Mouse (Mus musculus): ENCODE measurements around the gene 5330417C22Rik. TPM values are rescaled to one million over a fixed set of nuclear protein-coding genes. Genes with fewer than 3 reads are reported as not detected.
A peak's percentile ranks its signal among the peaks of the same experiment; 100 is the strongest.

Gene 5330417C22Rik
- polyA plus RNA-seq, 1 experiment from 2014 or later: 2.3 TPM

DNA sequence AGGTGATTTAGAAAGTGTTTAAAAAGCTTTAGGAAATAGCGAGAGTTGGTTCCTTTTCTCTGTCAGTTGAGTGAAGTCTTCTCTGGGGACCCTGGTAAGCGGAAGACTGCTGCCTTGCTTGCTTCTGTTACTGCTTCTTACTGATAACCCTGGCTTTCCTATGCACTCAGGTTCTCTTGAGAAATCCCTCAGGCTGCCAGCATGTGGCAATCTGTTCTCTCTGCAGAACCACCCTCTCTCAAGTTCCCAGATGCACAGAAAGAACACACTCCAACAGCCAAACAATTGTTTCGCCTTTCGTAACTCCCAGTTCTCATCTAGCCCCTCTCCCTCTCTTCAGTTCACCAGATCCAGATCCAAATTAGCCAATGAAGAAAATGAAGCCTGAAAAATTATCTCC lies 21.6 kb upstream of the 5330417C22Rik start:
- 93% methylated on average over 4 of the region's 4 CpGs for WGBS
- H3K27ac ChIP-seq: no peak overlapping the region
- peaks cover 39% of the 10 kb centered on the region for H3K36me3 ChIP-seq
- H3K9me3 ChIP-seq: no peaks in the 10 kb centered on the region
- peaks cover 24% of the 10 kb centered on the region for H3K4me1 ChIP-seq (replicated peaks)
- no peak overlapping the region for H3K4me3 ChIP-seq
- no peaks in the 10 kb centered on the region for H3K27me3 ChIP-seq (ENCODE audit: insufficient read depth, poor library complexity, severe bottlenecking)
- no peak for DNase-seq (ENCODE audit: low spot score)

- H3K27me3 ChIP-seq (ENCODE audit: insufficient read depth, poor library complexity, severe bottlenecking): no peaks in the 10 kb centered on the region
- H3K36me3 ChIP-seq: peaks cover 32% of the 10 kb centered on the region
- H3K4me3 ChIP-seq: peak overlapping the region; percentile 94
- H3K27ac ChIP-seq: peak overlapping the region; percentile 97
- 18% methylated on average over 22 of the region's 22 CpGs for WGBS
- no peaks in the 10 kb centered on the region for H3K9me3 ChIP-seq
- DNase-seq (ENCODE audit: low spot score): peak; percentile 90
- peaks cover 6% of the 10 kb centered on the region for H3K4me1 ChIP-seq (replicated peaks)
Observed at GRCm38 (mm10) chr3:108554587-108555312, 18.4 kb upstream of the 5330417C22Rik start.

DNA sequence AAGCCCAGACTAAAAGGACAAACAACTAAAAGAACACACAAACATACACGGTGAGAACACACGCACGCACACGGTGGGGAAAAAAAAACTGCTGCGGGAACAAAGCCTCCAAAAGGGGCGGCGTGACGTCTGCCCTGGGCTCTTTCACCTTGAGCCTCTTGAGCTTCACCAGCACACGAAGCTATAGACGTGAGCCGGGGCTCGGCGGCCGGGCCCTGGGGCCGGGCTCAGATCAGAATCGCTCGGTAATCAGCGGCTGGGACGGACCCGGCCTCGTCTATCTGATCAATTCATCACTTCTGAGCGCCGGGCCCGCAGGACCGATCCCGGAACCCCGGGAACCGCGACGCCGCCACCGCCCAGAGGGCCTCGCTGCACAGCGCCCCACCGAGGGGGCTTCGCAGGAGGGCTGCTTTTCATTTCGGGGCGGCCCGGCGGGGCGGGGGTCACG lies 17.8 kb upstream of the 5330417C22Rik start:
- peak overlapping the region; percentile 97 for H3K27ac ChIP-seq
- under 1% methylated on average over 42 of the region's 42 CpGs for WGBS
- no peak for DNase-seq (ENCODE audit: low spot score)

DNA sequence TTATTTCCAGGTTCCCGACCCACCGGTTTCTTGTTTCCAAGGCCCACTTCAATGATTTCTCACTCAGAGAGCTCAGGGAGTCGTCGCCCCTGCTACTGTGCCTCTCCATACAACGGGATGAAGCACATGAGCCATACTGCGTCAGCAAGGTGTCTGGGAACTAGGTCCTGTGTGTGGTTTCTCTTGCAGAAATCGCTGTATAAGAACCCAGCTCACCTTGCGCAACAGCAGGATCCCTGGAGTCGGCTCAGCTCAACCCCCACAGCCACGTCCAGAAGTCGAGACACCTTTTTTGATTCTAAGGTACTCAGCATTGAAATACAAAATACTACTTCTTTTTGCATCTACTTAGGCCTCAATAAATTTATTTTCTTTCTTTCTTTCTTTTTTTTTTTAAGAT lies 6.0 kb upstream of the 5330417C22Rik start:
- no peak for DNase-seq (ENCODE audit: low spot score)
- WGBS: 84% methylated on average over 11 of the region's 11 CpGs

More for the DNA sequence above, 17.8 kb upstream of the 5330417C22Rik start:
- peak overlapping the region; percentile 94 for H3K4me3 ChIP-seq
- peaks cover 25% of the 10 kb centered on the region for H3K36me3 ChIP-seq
- H3K4me1 ChIP-seq (replicated peaks): peaks cover 6% of the 10 kb centered on the region
- no peaks in the 10 kb centered on the region for H3K9me3 ChIP-seq
- no peaks in the 10 kb centered on the region for H3K27me3 ChIP-seq (ENCODE audit: insufficient read depth, poor library complexity, severe bottlenecking)

GRCm38 (mm10) chr3:108537303-108537702 lies 967 bp upstream of the 5330417C22Rik start:
- WGBS: 4% methylated on average over 17 of the region's 17 CpGs
- H3K9me3 ChIP-seq: no peaks in the 10 kb centered on the region

More for the DNA sequence above, 6.0 kb upstream of the 5330417C22Rik start:
- Histone ChIP-seq H3K36me3 (no peaks in the 10 kb centered on the region), H3K27ac (no peak overlapping the region), H3K4me3 (no peak overlapping the region), H3K27me3 (ENCODE audit: insufficient read depth, poor library complexity, severe bottlenecking) (0 out of 2 replicates have a peak, but pooled peaks cover 6% of the 10 kb centered on the region), H3K9me3 (peaks cover 5% of the 10 kb centered on the region; the same call in 1 of the 2 replicates), H3K4me1 (replicated peaks) (peaks cover 4% of the 10 kb centered on the region)

DNA sequence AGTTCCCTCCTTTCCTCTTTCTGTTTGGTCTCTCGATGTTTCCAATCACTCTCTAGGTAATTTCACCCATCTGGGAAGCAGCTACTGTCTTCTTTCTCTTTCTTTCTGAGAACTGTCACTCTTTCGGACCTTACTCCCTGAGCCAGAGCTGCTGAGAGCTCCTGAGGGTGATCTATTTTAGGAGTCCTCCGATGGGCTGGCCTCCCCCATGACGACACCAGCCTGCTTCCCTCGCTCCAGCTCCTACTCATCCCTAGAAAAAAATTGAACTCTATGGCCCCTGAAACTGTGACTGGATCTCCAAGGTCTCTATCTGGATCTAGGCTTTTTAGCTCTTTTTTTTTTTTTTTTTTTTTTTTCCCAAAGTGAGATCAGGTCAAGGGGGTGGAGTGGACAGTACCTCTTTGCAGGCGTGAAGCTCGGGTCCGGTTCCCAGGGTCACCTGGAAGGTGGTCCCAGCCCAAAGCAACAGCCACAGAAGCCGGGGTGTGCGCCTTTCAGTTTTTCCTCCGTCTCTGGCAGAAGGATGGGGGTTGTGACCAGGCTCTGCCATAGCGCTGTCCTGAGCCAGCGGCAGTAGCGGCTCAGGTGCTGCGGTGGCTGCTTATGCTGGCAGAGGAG lies 330 bp downstream of the 5330417C22Rik start:
- Histone ChIP-seq H3K27ac (no peak overlapping the region), H3K9me3 (no peaks in the 10 kb centered on the region), H3K4me1 (replicated peaks) (peaks cover 19% of the 10 kb centered on the region), H3K4me3 (peak overlapping the region; percentile 56), H3K36me3 (no peaks in the 10 kb centered on the region), H3K27me3 (ENCODE audit: insufficient read depth, poor library complexity, severe bottlenecking) (peaks cover 40% of the 10 kb centered on the region)
- DNase-seq (ENCODE audit: low spot score): no peak
- WGBS: 7% methylated on average over 15 of the region's 15 CpGs

More at GRCm38 (mm10) chr3:108537303-108537702, 967 bp upstream of the 5330417C22Rik start:
- peak overlapping the region; percentile 41 for H3K4me3 ChIP-seq
- peaks cover 40% of the 10 kb centered on the region for H3K27me3 ChIP-seq (ENCODE audit: insufficient read depth, poor library complexity, severe bottlenecking)
- H3K36me3 ChIP-seq: no peaks in the 10 kb centered on the region
- peak; percentile 89 for DNase-seq (ENCODE audit: low spot score)
- H3K4me1 ChIP-seq (replicated peaks): peaks cover 19% of the 10 kb centered on the region
- peak overlapping the region; percentile 66 for H3K27ac ChIP-seq

DNA sequence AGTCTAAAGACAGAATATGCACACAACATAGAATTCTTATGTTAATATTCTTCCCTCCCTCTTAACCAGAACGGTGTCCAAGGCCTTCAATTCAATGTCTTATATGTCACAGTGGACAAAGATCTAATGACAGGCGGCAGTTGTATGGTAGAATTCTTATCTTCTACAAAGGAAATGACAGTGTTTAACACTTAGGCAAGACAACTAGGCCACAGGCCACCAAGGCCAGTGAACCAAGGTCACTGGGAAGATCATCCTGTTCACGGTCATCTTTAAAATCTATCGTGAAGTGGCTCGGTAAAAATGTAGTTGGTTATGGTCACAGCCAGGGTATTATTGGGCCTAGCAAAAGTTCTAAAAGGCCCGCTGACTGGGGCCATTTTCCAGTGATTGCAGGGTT lies 2.4 kb downstream of the 5330417C22Rik start, which contains the start of gene 1700013F07Rik:
Gene 1700013F07Rik (plus strand): TSS at position 200 of the 400 bp plus-strand sequence.
- 83% methylated on average over 6 of the region's 6 CpGs for WGBS
- peaks cover 19% of the 10 kb centered on the region for H3K4me1 ChIP-seq (replicated peaks)
- DNase-seq (ENCODE audit: low spot score): no peak
- H3K9me3 ChIP-seq: no peaks in the 10 kb centered on the region
- H3K36me3 ChIP-seq: no peaks in the 10 kb centered on the region
- no peak within 1 kb of the TSS for H3K27ac ChIP-seq
- H3K4me3 ChIP-seq: no peak within 1 kb of the TSS
- peaks cover 40% of the 10 kb centered on the region for H3K27me3 ChIP-seq (ENCODE audit: insufficient read depth, poor library complexity, severe bottlenecking)

- DNase-seq (ENCODE audit: low spot score): no peak
- Histone ChIP-seq H3K27ac (no peak overlapping the region), H3K27me3 (ENCODE audit: insufficient read depth, poor library complexity, severe bottlenecking) (peaks cover 36% of the 10 kb centered on the region), H3K4me3 (no peak overlapping the region), H3K9me3 (0 out of 2 replicates have a peak, but pooled peaks cover 2% of the 10 kb centered on the region), H3K4me1 (replicated peaks) (peaks cover 19% of the 10 kb centered on the region), H3K36me3 (no peaks in the 10 kb centered on the region)
- WGBS: 86% methylated on average over 9 of the region's 9 CpGs
Observed at GRCm38 (mm10) chr3:108533114-108533885, 3.0 kb downstream of the 5330417C22Rik start.

- 91% methylated on average over 8 of the region's 8 CpGs for WGBS
- Histone ChIP-seq H3K27ac (no peak overlapping the region), H3K9me3 (0 out of 2 replicates have a peak, but pooled peaks cover 2% of the 10 kb centered on the region), H3K27me3 (ENCODE audit: insufficient read depth, poor library complexity, severe bottlenecking) (peaks cover under 1% of the 10 kb centered on the region; the same call in 1 of the 2 replicates), H3K4me1 (replicated peaks) (no peaks in the 10 kb centered on the region), H3K4me3 (no peak overlapping the region), H3K36me3 (no peaks in the 10 kb centered on the region)
- DNase-seq (ENCODE audit: low spot score): no peak
Observed at GRCm38 (mm10) chr3:108528489-108528888, 7.8 kb downstream of the 5330417C22Rik start.

GRCm38 (mm10) chr3:108523415-108523814 lies 12.9 kb downstream of the 5330417C22Rik start:
- Histone ChIP-seq H3K4me3 (no peak overlapping the region), H3K27me3 (ENCODE audit: insufficient read depth, poor library complexity, severe bottlenecking) (no peaks in the 10 kb centered on the region), H3K27ac (no peak overlapping the region), H3K4me1 (replicated peaks) (no peaks in the 10 kb centered on the region), H3K36me3 (no peaks in the 10 kb centered on the region), H3K9me3 (0 out of 2 replicates have a peak, but pooled peaks cover under 1% of the 10 kb centered on the region)
- 91% methylated on average over 4 of the region's 4 CpGs for WGBS
- no peak for DNase-seq (ENCODE audit: low spot score)

DNA sequence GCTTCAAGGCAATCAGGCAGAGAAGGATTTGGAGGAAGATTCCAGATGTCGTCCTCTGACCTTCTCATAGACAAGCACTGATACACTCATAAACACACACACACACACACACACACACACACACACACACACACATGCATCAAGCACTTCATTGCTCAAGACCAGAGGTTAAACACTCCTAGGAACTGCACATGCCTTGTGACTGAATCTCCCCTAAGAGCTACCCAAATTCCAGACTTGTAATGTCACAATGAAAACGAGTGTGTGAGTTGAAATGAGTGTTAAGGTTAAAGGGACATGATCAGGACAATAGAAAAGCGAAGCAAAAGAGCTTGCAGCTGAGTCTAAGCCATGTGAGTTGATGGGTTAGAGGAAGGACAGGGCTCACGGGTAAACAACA lies 18.1 kb downstream of the 5330417C22Rik start:
- DNase-seq (ENCODE audit: low spot score): no peak

GRCm38 (mm10) chr3:108513465-108513864 lies 22.9 kb downstream of the 5330417C22Rik start:
- no peak for DNase-seq (ENCODE audit: low spot score)
- 0 out of 2 replicates have a peak, but pooled peaks cover 3% of the 10 kb centered on the region for H3K27me3 ChIP-seq (ENCODE audit: insufficient read depth, poor library complexity, severe bottlenecking)
- 78% methylated on average over 3 of the region's 3 CpGs for WGBS
- peaks cover 20% of the 10 kb centered on the region for H3K4me1 ChIP-seq (replicated peaks)
- no peak overlapping the region for H3K4me3 ChIP-seq
- no peaks in the 10 kb centered on the region for H3K9me3 ChIP-seq
- no peak overlapping the region for H3K27ac ChIP-seq
- H3K36me3 ChIP-seq: no peaks in the 10 kb centered on the region

More for the DNA sequence above, 18.1 kb downstream of the 5330417C22Rik start:
- 60% methylated on average over 4 of the region's 4 CpGs for WGBS
- Histone ChIP-seq H3K9me3 (no peaks in the 10 kb centered on the region), H3K4me1 (replicated peaks) (no peaks in the 10 kb centered on the region), H3K27ac (no peak overlapping the region), H3K4me3 (no peak overlapping the region), H3K36me3 (no peaks in the 10 kb centered on the region), H3K27me3 (ENCODE audit: insufficient read depth, poor library complexity, severe bottlenecking) (no peaks in the 10 kb centered on the region)

Data from hindbrain, embryonic 10.5 days (tissue).